Mouse (Mus musculus): ENCODE measurements at regions not wholly inside any gene's neighbourhood (a gene's known extent, or its start where the extent isn't known, plus 50 kb on each side); places are given as distances from the start of the nearest gene placed in this dataset.

- Histone ChIP-seq H3K4me3 (ENCODE audit: extremely low read depth, insufficient read depth, insufficient read length) (no peak overlapping the region), H3K27ac (ENCODE audit: insufficient read depth, low read length) (no peak overlapping the region), H3K36me3 (ENCODE audit: control insufficient read depth, insufficient read depth, low read length) (no peaks in the 10 kb centered on the region), H3K27me3 (ENCODE audit: control insufficient read depth, insufficient read depth, low read length) (no peaks in the 10 kb centered on the region), H3K4me1 (ENCODE audit: control insufficient read depth, insufficient read depth, insufficient read length) (no peaks in the 10 kb centered on the region)
- 59% methylated on average over 3 of the region's 3 CpGs for WGBS
- no peak for TF ChIP-seq CTCF (IDR thresholded peaks at IDR 0.05; ENCODE audit: extremely low read depth, insufficient read depth, insufficient read length, insufficient replicate concordance)
- TF ChIP-seq POLR2A (IDR thresholded peaks at IDR 0.05; ENCODE audit: low read depth, low read length), result no peak
- no peak for DNase-seq (ENCODE audit: low read depth in 1 of 2, low spot score in 2 of 2)
These were observed 175.9 kb upstream of the Lmcd1 start for GRCm38 (mm10) chr6:112097699-112098098.

GRCm38 (mm10) chr6:112108651-112109050 lies 164.9 kb upstream of the Lmcd1 start:
- Histone ChIP-seq H3K27me3 (ENCODE audit: control insufficient read depth, insufficient read depth, low read length) (no peaks in the 10 kb centered on the region), H3K36me3 (ENCODE audit: control insufficient read depth, insufficient read depth, low read length) (no peaks in the 10 kb centered on the region), H3K27ac (ENCODE audit: insufficient read depth, low read length) (no peak overlapping the region), H3K4me1 (ENCODE audit: control insufficient read depth, insufficient read depth, insufficient read length) (no peaks in the 10 kb centered on the region), H3K4me3 (ENCODE audit: extremely low read depth, insufficient read depth, insufficient read length) (no peak overlapping the region)
- 92% methylated on average over 13 of the region's 13 CpGs for WGBS
- TF ChIP-seq CTCF (IDR thresholded peaks at IDR 0.05; ENCODE audit: extremely low read depth, insufficient read depth, insufficient read length, insufficient replicate concordance) (no peak), POLR2A (IDR thresholded peaks at IDR 0.05; ENCODE audit: low read depth, low read length) (no peak)
- DNase-seq (ENCODE audit: low read depth in 1 of 2, low spot score in 2 of 2), result no peak

- TF ChIP-seq CTCF (IDR thresholded peaks at IDR 0.05; ENCODE audit: extremely low read depth, insufficient read depth, insufficient read length, insufficient replicate concordance) (no peak), POLR2A (IDR thresholded peaks at IDR 0.05; ENCODE audit: low read depth, low read length) (no peak)
- H3K27me3 ChIP-seq (ENCODE audit: control insufficient read depth, insufficient read depth, low read length), result no peaks in the 10 kb centered on the region
- no peaks in the 10 kb centered on the region for H3K36me3 ChIP-seq (ENCODE audit: control insufficient read depth, insufficient read depth, low read length)
- DNase-seq (ENCODE audit: low read depth in 1 of 2, low spot score in 2 of 2), result no peak
- no peak overlapping the region for H3K4me3 ChIP-seq (ENCODE audit: extremely low read depth, insufficient read depth, insufficient read length)
- WGBS, result 53% methylated on average over 2 of the region's 2 CpGs
- no peaks in the 10 kb centered on the region for H3K4me1 ChIP-seq (ENCODE audit: control insufficient read depth, insufficient read depth, insufficient read length)
- H3K27ac ChIP-seq (ENCODE audit: insufficient read depth, low read length), result no peak overlapping the region
These were observed 154.4 kb upstream of the Lmcd1 start for GRCm38 (mm10) chr6:112119180-112119579.

GRCm38 (mm10) chr6:112133522-112133921 lies 140.0 kb upstream of the Lmcd1 start:
- 25% methylated on average over 3 of the region's 3 CpGs for WGBS
- Histone ChIP-seq H3K4me1 (ENCODE audit: control insufficient read depth, insufficient read depth, insufficient read length) (no peaks in the 10 kb centered on the region), H3K27ac (ENCODE audit: insufficient read depth, low read length) (no peak overlapping the region), H3K27me3 (ENCODE audit: control insufficient read depth, insufficient read depth, low read length) (no peaks in the 10 kb centered on the region), H3K36me3 (ENCODE audit: control insufficient read depth, insufficient read depth, low read length) (no peaks in the 10 kb centered on the region), H3K4me3 (ENCODE audit: extremely low read depth, insufficient read depth, insufficient read length) (no peak overlapping the region)
- TF ChIP-seq CTCF (IDR thresholded peaks at IDR 0.05; ENCODE audit: extremely low read depth, insufficient read depth, insufficient read length, insufficient replicate concordance) (no peak), POLR2A (IDR thresholded peaks at IDR 0.05; ENCODE audit: low read depth, low read length) (no peak)
- no peak for DNase-seq (ENCODE audit: low read depth in 1 of 2, low spot score in 2 of 2)

GRCm38 (mm10) chr6:112152535-112153364 lies 120.8 kb upstream of the Lmcd1 start:
- Histone ChIP-seq H3K27ac (ENCODE audit: insufficient read depth, low read length) (no peak overlapping the region), H3K27me3 (ENCODE audit: control insufficient read depth, insufficient read depth, low read length) (no peaks in the 10 kb centered on the region), H3K4me3 (ENCODE audit: extremely low read depth, insufficient read depth, insufficient read length) (no peak overlapping the region), H3K36me3 (ENCODE audit: control insufficient read depth, insufficient read depth, low read length) (no peaks in the 10 kb centered on the region), H3K4me1 (ENCODE audit: control insufficient read depth, insufficient read depth, insufficient read length) (no peaks in the 10 kb centered on the region)
- TF ChIP-seq CTCF (IDR thresholded peaks at IDR 0.05; ENCODE audit: extremely low read depth, insufficient read depth, insufficient read length, insufficient replicate concordance) (no peak), POLR2A (IDR thresholded peaks at IDR 0.05; ENCODE audit: low read depth, low read length) (no peak)
- WGBS, result 68% methylated on average over 10 of the region's 10 CpGs
- DNase-seq (ENCODE audit: low read depth in 1 of 2, low spot score in 2 of 2), result no peak

- no peak overlapping the region for H3K27ac ChIP-seq (ENCODE audit: insufficient read depth, low read length)
- DNase-seq (ENCODE audit: low read depth in 1 of 2, low spot score in 2 of 2), result no peak
- H3K27me3 ChIP-seq (ENCODE audit: control insufficient read depth, insufficient read depth, low read length), result no peaks in the 10 kb centered on the region
- H3K36me3 ChIP-seq (ENCODE audit: control insufficient read depth, insufficient read depth, low read length), result no peaks in the 10 kb centered on the region
- WGBS, result 80% methylated on average over 3 of the region's 3 CpGs
- H3K4me1 ChIP-seq (ENCODE audit: control insufficient read depth, insufficient read depth, insufficient read length), result no peaks in the 10 kb centered on the region
- no peak for TF ChIP-seq CTCF (IDR thresholded peaks at IDR 0.05; ENCODE audit: extremely low read depth, insufficient read depth, insufficient read length, insufficient replicate concordance)
- no peak for TF ChIP-seq POLR2A (IDR thresholded peaks at IDR 0.05; ENCODE audit: low read depth, low read length)
- no peak overlapping the region for H3K4me3 ChIP-seq (ENCODE audit: extremely low read depth, insufficient read depth, insufficient read length)
These were observed 106.1 kb upstream of the Lmcd1 start for GRCm38 (mm10) chr6:112167487-112167886.

GRCm38 (mm10) chr6:112176344-112176743 lies 97.2 kb upstream of the Lmcd1 start:
- Histone ChIP-seq H3K36me3 (ENCODE audit: control insufficient read depth, insufficient read depth, low read length) (no peaks in the 10 kb centered on the region), H3K4me1 (ENCODE audit: control insufficient read depth, insufficient read depth, insufficient read length) (no peaks in the 10 kb centered on the region), H3K27ac (ENCODE audit: insufficient read depth, low read length) (no peak overlapping the region), H3K27me3 (ENCODE audit: control insufficient read depth, insufficient read depth, low read length) (no peaks in the 10 kb centered on the region), H3K4me3 (ENCODE audit: extremely low read depth, insufficient read depth, insufficient read length) (no peak overlapping the region)
- no peak for DNase-seq (ENCODE audit: low read depth in 1 of 2, low spot score in 2 of 2)
- no peak for TF ChIP-seq CTCF (IDR thresholded peaks at IDR 0.05; ENCODE audit: extremely low read depth, insufficient read depth, insufficient read length, insufficient replicate concordance)
- WGBS, result 62% methylated on average over 2 of the region's 2 CpGs

Data from spleen, adult 2 months (tissue).